ENCODE assay signal across 14 mouse cellular contexts in genomic region chr8:115854209-115854900, GRCm38 (mm10).
DNase-seq lines count a peak whose midpoint lies in the region; ATAC-seq and TF ChIP-seq lines count a peak whose summit lies in the region.
"Had no signal": no experiment of that assay in that cellular context is flagged by ENCODE, and none has a peak within 500 bp of the region (broad histone marks: within the 10 kb centered on the region; RNA-seq: fewer than 3 reads in every experiment).

No protein-coding gene starts in this region.

- H3K4me3 ChIP-seq in lung, postnatal 0 days (ENCODE audit: low read depth, low read length) = no peak overlapping the region
- H3K4me3 ChIP-seq: liver, embryonic 15.5 days had no signal

- DNase-seq in lung, postnatal 10 days = peak; percentile 32
- DNase-seq in lung, postnatal 0 days (ENCODE audit: low spot score) = no peak
- peak; percentile 16 for DNase-seq in fat pad, adult 2 months (ENCODE audit: extremely low read depth, low read depth, low spot score)
- peak; percentile 56 for DNase-seq in gastrocnemius, postnatal 10 days
- peak; percentile 54 to 59 for DNase-seq in heart, postnatal 36 days
- no peak for DNase-seq in spleen, postnatal 14 days (ENCODE audit: low spot score in 2 of 2)
- DNase-seq in layer of hippocampus, adult 9-11 months = no peak
- DNase-seq: cerebellum, adult 9-11 months; kidney, postnatal 14 days; left cerebral cortex, postnatal 4 days; right cerebral cortex, postnatal 14 days; thymus, adult 2 months had no signal

- 83% methylated on average over 9 of the region's 9 CpGs for WGBS in lung, postnatal 0 days

- no peaks in the 10 kb centered on the region for H3K4me1 ChIP-seq in lung, postnatal 0 days (ENCODE audit: insufficient read depth, low read depth, low read length)
- H3K4me1 ChIP-seq: liver, embryonic 15.5 days had no signal

- H3K36me3 ChIP-seq in lung, postnatal 0 days (ENCODE audit: insufficient read depth, low read length) = no peaks in the 10 kb centered on the region
- H3K36me3 ChIP-seq: liver, embryonic 15.5 days had no signal

- no peak overlapping the region for H3K27ac ChIP-seq in lung, postnatal 0 days (ENCODE audit: low read length)
- H3K27ac ChIP-seq: liver, embryonic 15.5 days had no signal

- no peaks in the 10 kb centered on the region for H3K27me3 ChIP-seq in lung, postnatal 0 days (replicated peaks; ENCODE audit: insufficient read depth, low read length)
- H3K27me3 ChIP-seq: liver, embryonic 15.5 days; Patski had no signal

- no peak for ATAC-seq in lung, postnatal 0 days
- ATAC-seq: Patski had no signal

- TF ChIP-seq EP300 in lung, postnatal 0 days (IDR thresholded peaks at IDR 0.05) = no peak

- no peak overlapping the region for H3K9ac ChIP-seq in lung, postnatal 0 days (replicated peaks; ENCODE audit: low read depth)
- H3K9ac ChIP-seq: liver, embryonic 15.5 days had no signal

- TF ChIP-seq CTCF in lung, postnatal 0 days (IDR thresholded peaks at IDR 0.05) = no peak

- H3K4me2 ChIP-seq in lung, postnatal 0 days (replicated peaks; ENCODE audit: low read depth, low read length) = no peak overlapping the region
- H3K4me2 ChIP-seq: liver, embryonic 15.5 days had no signal

- intact Hi-C loops in heart, postnatal 36 days (cut with DNase I) = no loop called here

- H3K9me3 ChIP-seq in lung, postnatal 0 days (ENCODE audit: low read length) = no peaks in the 10 kb centered on the region
- H3K9me3 ChIP-seq: liver, embryonic 15.5 days had no signal

Comparison
In these comparisons a context has a peak if more than half of its experiments do, and no peak if none do; other contexts are left out.
1. DNase-seq: peak in lung, postnatal 10 days (single experiment), fat pad, adult 2 months (single experiment), gastrocnemius, postnatal 10 days (single experiment) and heart, postnatal 36 days (2 of 2); none in lung, postnatal 0 days (single experiment), spleen, postnatal 14 days (0 of 2) and layer of hippocampus, adult 9-11 months (single experiment).